Mouse (Mus musculus): ENCODE data around the gene Arhgef10l.

The Arhgef10l gene

DNA sequence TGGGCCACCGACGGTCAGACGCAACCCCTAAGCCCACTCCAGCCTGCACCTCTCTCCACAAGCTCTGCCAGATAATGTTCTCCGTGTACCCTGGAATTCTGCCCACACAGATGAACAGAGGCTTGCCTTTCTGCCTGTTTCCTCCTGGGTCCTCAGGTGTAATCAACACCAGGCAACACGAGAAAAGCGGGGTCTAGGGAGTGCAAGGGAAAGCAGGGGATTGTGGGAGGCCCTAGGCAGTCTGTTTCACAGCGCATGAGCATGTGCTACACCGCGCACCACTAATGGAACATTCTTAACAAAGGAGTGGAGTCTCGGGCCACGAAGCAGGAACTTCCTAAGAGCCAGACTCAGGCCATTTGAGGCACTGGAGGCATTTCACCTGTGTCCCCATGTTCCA is 182.7 kb downstream of the Arhgef10l start:
- ChIA-PET CTCF (interaction anchor here in 2 of 4 experiments (0.5 to 1.6 kb wide), 4 partner anchors 9 to 759 kb away, joined by 3 to 12 read pairs (median 5); no protein-coding TSS in a partner anchor), POLR2A (no interaction called here)

DNA sequence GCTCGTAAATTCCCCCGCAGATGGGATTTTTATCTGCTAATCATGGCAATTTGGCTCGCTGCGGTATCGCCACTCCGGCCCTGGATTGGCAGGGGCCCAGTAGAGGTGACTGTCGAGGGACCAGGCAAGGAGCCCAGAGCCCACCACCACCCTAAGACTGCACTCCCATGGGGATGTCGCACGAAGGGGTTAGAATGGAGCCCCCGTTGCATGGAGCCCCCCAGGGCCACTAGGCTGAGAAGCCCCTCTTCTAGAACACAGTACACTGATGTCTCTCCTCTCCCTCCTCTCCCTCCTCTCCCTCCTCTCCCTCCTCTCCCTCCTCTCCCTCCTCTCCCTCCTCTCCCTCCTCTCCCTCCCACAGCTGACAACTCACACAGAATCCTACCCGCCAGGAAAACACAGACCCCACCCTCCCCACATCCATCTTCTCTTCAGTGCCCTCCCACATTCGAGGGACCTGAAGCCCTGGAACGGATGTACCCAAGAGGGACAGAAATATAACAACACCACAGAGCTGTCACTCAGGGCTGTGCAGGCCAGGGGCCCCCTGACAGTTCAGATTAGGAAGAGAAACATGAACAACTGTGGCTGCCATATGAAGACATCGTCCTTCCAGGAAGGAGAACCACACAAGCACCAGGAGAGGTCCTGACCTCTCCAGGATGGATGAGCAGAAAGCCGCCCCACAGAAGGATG is 185.3 kb downstream of the Arhgef10l start:
- ChIA-PET POLR2A (no interaction called here), CTCF (interaction anchor here in 1 of 4 experiments (1.2 kb wide), 1 partner anchor 194 kb away, joined by 3 read pairs; no protein-coding TSS in a partner anchor)

DNA sequence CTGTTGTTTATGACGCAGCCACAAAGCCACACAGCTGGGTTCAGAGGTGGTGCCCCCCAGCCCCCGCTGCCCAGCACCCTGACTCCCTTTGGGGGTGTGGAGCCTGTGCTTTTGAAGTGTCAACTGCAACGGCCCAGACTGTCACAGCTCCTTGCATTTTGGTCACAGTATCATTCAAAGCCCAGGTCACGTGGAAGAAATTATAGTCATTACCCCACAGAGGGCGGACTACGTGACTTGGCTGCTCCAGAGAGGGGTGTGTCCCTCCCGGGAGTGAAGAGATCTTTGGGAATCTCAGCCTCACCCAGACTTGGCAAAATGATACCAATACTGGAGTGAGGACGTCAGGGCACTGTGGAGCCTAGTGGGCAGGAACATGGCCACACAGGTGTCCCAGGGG is 190.6 kb downstream of the Arhgef10l start:
- ChIA-PET POLR2A (interaction anchor here in 1 of 4 experiments (1.1 kb wide), 1 partner anchor 326 kb away, joined by 3 read pairs; no protein-coding TSS in a partner anchor), CTCF (interaction anchor here in 1 of 4 experiments (0.8 kb wide), 1 partner anchor 227 kb away, joined by 3 read pairs; no protein-coding TSS in a partner anchor)

DNA sequence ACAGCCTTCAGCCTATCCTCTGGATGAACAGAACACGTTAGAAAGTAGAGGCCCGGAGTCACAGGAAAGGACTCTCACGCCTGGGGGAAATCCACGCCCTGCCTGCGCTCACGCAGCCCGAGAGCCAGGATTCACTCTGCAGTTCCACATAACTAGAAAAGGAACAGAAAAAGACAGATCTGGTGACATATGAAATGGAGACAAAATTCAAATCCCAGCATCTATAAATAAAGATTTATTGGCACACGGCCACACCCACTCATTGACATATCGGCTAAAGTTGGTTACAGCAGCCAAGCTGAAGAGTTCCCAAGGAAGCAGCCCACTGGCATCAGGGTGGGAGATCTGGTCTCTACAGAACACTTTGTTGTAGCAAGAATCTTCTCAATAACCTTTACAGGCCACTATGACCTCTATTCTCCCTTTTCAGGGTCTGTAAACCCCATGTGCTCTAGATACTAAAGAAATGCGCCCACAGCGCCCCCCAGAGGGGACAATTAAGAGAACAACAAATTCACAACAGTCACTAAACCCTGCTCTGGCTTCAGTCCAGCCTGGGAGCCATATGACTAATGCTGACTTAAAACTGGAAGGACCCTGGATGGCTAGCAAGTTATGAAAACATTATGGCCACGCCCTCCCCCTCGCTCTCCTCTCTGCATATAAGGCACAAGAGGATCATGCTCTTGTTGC is 195.9 kb downstream of the Arhgef10l start:
- ChIA-PET POLR2A (no interaction called here), CTCF (interaction anchor here in 1 of 4 experiments (0.9 kb wide), 1 partner anchor 32 kb away, joined by 3 read pairs; no protein-coding TSS in a partner anchor)

DNA sequence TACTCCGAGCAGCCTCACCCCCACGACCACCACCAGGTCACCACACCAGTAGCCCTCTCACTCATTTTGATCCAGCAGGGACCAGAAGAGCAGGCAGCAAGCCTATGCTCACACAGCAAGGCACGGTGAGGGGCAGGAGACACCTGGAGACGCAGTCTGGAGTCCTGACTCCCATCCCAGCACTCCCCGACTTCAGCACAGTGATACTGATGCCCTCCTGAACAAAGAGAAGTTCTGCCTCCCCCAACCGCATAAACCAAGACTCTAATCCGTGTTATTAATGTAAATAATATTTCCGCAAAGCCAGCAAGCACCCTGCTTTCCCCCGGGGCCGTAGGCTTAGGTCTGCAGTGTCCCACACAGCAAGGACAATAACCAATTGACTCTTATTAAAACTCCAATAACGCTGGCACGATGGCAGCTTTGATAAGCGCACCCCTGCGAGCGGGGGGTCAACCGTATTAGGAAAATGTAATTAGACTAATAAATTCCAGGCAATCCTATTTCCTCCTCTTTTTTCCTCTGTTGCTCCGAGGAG is 198.5 kb downstream of the Arhgef10l start:
- ChIA-PET POLR2A (no interaction called here), CTCF (interaction anchor here in 1 of 4 experiments (0.6 kb wide), 1 partner anchor 124 kb away, joined by 3 read pairs; no protein-coding TSS in a partner anchor)
